Mouse (Mus musculus) heart, postnatal 0 days (tissue): ENCODE measurements around the gene Leprot.

Experiments
- CTCF ChIP-seq: IDR thresholded peaks from 2 replicates; pipeline ENCODE4 v1.5.1; 2016; ENCODE audit warnings: antibody characterized with exemption, control low read depth, low read depth
- EP300 ChIP-seq: IDR thresholded peaks from 2 replicates; pipeline ENCODE4 v1.6.1; 2016; ENCODE audit warnings: antibody characterized with exemption, low read depth

DNA sequence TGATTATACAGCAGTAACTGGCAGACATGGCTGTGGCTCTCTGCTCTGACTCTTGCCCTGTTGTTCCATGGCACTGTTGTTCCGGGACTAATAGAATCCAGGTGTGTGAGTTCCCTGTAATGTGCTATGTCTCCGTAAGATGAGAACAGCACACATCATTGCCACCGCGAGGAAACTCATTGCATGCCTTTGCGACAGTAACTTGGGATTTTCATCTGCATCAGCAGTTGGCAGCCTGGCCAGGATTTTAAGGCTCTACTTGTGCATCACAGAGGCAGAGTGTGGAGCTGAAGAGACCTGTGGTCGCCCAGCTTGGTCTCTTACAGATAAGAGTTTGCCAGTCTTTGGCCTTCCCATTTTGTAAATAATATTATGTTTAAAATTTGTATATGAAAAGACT, 6.7 kb downstream of the Leprot start:
- TF ChIP-seq CTCF (no peak), EP300 (no peak)
